Comparison of ENCODE assay signal across 8 mouse cellular contexts in the genomic region with DNA sequence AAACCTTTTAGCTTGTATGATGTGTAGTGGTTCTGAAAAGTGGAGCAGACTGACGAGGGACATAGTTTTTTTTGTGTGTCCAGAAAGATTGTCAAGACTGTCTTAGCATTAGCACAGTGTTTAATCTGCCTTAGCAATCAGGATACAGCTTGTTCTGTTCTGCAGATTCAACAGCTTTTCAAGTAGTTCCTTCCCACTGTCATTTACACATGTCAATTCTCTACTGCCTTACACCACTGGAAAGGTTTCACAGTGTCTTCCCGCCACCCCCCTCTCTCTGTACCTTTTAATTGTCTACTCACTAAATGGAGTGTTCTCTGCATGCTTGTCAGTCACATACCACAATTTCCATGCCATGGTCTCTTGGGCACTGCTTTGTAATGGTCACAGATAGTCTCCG. TPM values are rescaled to one million over a fixed set of nuclear protein-coding genes. Genes with fewer than 3 reads are reported as not detected.
A peak's percentile ranks its signal among the peaks of the same experiment; 100 is the strongest.
DNase-seq lines count a peak whose midpoint lies in the region; ATAC-seq and TF ChIP-seq lines count a peak whose summit lies in the region.

No protein-coding gene starts in this region.

- peak overlapping the region; percentile 87 for H3K4me3 ChIP-seq in C2C12 (ENCODE audit: insufficient read depth, poor library complexity, severe bottlenecking)
- H3K4me3 ChIP-seq in forebrain, embryonic 11.5 days (ENCODE audit: low read depth, low read length): peak overlapping the region; percentile 95
- peak overlapping the region; percentile 87 to 95 for H3K4me3 ChIP-seq in liver, embryonic 14.5 days (ENCODE audit: insufficient read depth in 1 of 2, low read depth in 2 of 2, low read length in 2 of 2)

- WGBS in forebrain, embryonic 11.5 days: 24% methylated on average over 3 of the region's 3 CpGs
- WGBS in liver, embryonic 14.5 days (ENCODE audit: insufficient replicate concordance): 5% methylated on average over 3 of the region's 3 CpGs

- peak; percentile 16 for DNase-seq in heart, adult 11 months
- no peak for DNase-seq in heart, postnatal 14 days
- DNase-seq in forebrain, embryonic 11.5 days (ENCODE audit: low spot score): no peak
- peak in 1 of 3 experiments; percentile 7 for DNase-seq in liver, embryonic 14.5 days (ENCODE audit: low read depth in 3 of 3, low spot score in 3 of 3)
- no peak for DNase-seq in layer of hippocampus, postnatal 14 days (ENCODE audit: low spot score in 2 of 2)
- no peak for DNase-seq in kidney, adult 9 months

- ATAC-seq in forebrain, embryonic 11.5 days (replicated peaks; ENCODE audit: low FRiP score): no peak
- no peak for ATAC-seq in liver, embryonic 14.5 days (ENCODE audit: insufficient read depth)
- no peak for ATAC-seq in cerebellum, adult (ENCODE audit: insufficient number of reproducible peaks, low FRiP score, low TSS enrichment)

- H3K27ac ChIP-seq in forebrain, embryonic 11.5 days (ENCODE audit: low read depth, low read length): no peak overlapping the region
- peak overlapping the region; percentile 83 for H3K27ac ChIP-seq in liver, embryonic 14.5 days

- peaks cover 25% of the 10 kb centered on the region for H3K36me3 ChIP-seq in C2C12 (ENCODE audit: control insufficient read depth, insufficient read depth)
- no peaks in the 10 kb centered on the region; the same call in 1 of the 2 replicates for H3K36me3 ChIP-seq in forebrain, embryonic 11.5 days (ENCODE audit: control insufficient read depth, insufficient read depth, low read length)
- H3K36me3 ChIP-seq in liver, embryonic 14.5 days (replicated peaks; ENCODE audit: control insufficient read depth, insufficient read depth, low read depth): peaks cover 2% of the 10 kb centered on the region

- peaks cover 66% of the 10 kb centered on the region for H3K79me2 ChIP-seq in C2C12 (ENCODE audit: control insufficient read depth, insufficient read depth)

- TF ChIP-seq CTCF in C2C12 (IDR thresholded peaks at IDR 0.05; ENCODE audit: control insufficient read depth, insufficient read depth, insufficient read length): no peak
- no peak for TF ChIP-seq CTCF in liver, embryonic 14.5 days (IDR thresholded peaks at IDR 0.05; ENCODE audit: low read depth)

- H3K4me1 ChIP-seq in forebrain, embryonic 11.5 days (replicated peaks; ENCODE audit: control insufficient read depth, insufficient read depth, low read length): peaks cover 6% of the 10 kb centered on the region; the same call in 1 of the 2 replicates
- peaks cover 10 to 11% of the 10 kb centered on the region in 2 experiments for H3K4me1 ChIP-seq in liver, embryonic 14.5 days (replicated peaks; ENCODE audit: control insufficient read depth in 2 of 2, insufficient read depth in 2 of 2, low read length in 1 of 2)

- TF ChIP-seq EP300 in liver, embryonic 14.5 days (IDR thresholded peaks at IDR 0.05; ENCODE audit: low read depth): no peak

- H3K9ac ChIP-seq in forebrain, embryonic 11.5 days (ENCODE audit: low read length): peak overlapping the region; percentile 69
- peak overlapping the region; percentile 86 for H3K9ac ChIP-seq in liver, embryonic 14.5 days (replicated peaks)

- intact Hi-C loops in heart, postnatal 14 days (cut with DNase I): no loop called here

- peak overlapping the region; percentile 84 for H3K4me2 ChIP-seq in forebrain, embryonic 11.5 days (ENCODE audit: low read depth, low read length, severe bottlenecking)
- peak overlapping the region; percentile 84 for H3K4me2 ChIP-seq in liver, embryonic 14.5 days (ENCODE audit: low read depth)

- H3K79me3 ChIP-seq in C2C12 (ENCODE audit: low read depth): peaks cover 46% of the 10 kb centered on the region

- H3K9me3 ChIP-seq in forebrain, embryonic 11.5 days (ENCODE audit: control insufficient read depth, low read length): no peaks in the 10 kb centered on the region
- H3K9me3 ChIP-seq in liver, embryonic 14.5 days (ENCODE audit: control insufficient read depth, low read length): no peaks in the 10 kb centered on the region

- H3ac ChIP-seq in C2C12 (ENCODE audit: control insufficient read depth, insufficient read length, low read depth): peak overlapping the region; percentile 66

- no peaks in the 10 kb centered on the region for H3K27me3 ChIP-seq in C2C12 (ENCODE audit: control insufficient read depth, insufficient read depth, insufficient read length)
- no peaks in the 10 kb centered on the region for H3K27me3 ChIP-seq in forebrain, embryonic 11.5 days (ENCODE audit: control insufficient read depth, insufficient read depth, low read length)
- H3K27me3 ChIP-seq in liver, embryonic 14.5 days (ENCODE audit: control insufficient read depth, insufficient read depth, low read length): no peaks in the 10 kb centered on the region

TF ChIP-seq in C2C12, 6 proteins besides CTCF, POLR2A, EP300 and RAD21:
- no peak for TF ChIP-seq USF1 (IDR thresholded peaks at IDR 0.05; ENCODE audit: low read depth)
- no peak for TF ChIP-seq FOSL1 (IDR thresholded peaks at IDR 0.05; ENCODE audit: insufficient read depth, low read length, poor library complexity, severe bottlenecking)
- no peak for TF ChIP-seq CEBPB (IDR thresholded peaks at IDR 0.05; ENCODE audit: low read depth)
- TF ChIP-seq MYOD1 (IDR thresholded peaks at IDR 0.05; ENCODE audit: control insufficient read depth, insufficient read length, low read depth): no peak
- TF ChIP-seq MAX (IDR thresholded peaks at IDR 0.05): no peak
- no peak for TF ChIP-seq MYOG (IDR thresholded peaks at IDR 0.05; ENCODE audit: control insufficient read depth, extremely low read depth, insufficient read length)
TF ChIP-seq in C2C12: peak in this region for 0.

RNA-seq across cellular contexts. Expression of a gene that starts 1.2 kb away (rescaled TPM):
- total RNA-seq in heart, postnatal 14 days (2021): 10 to 100 TPM; 27.2 to 30.8 TPM
- 8.4 TPM for polyA plus RNA-seq in C2C12 (2012; fragmentation: generic; extraction: Trizol)
- 4.4 and 4.5 TPM in 2 replicates for polyA plus RNA-seq in forebrain, embryonic 11.5 days (2014; fragmentation: Nextera tagmentation; extraction: Ambion mirVana)
- 3.6 and 3.9 TPM in 2 replicates for polyA plus RNA-seq in liver, embryonic 14.5 days (2012; rRNA removed)
- polyA plus RNA-seq in liver, embryonic 14.5 days (2014; fragmentation: Nextera tagmentation; extraction: Ambion mirVana): 4.8 and 5.2 TPM in 2 replicates
- total RNA-seq in layer of hippocampus, postnatal 14 days (2021): 1 to 10 TPM; 6.1 to 6.8 TPM

RNA-seq across cellular contexts. Expression of a gene that starts 1.5 kb away (rescaled TPM):
- total RNA-seq in heart, postnatal 14 days (2021): 10 to 100 TPM; 15.6 to 18.3 TPM
- polyA plus RNA-seq in C2C12 (2012; fragmentation: generic; extraction: Trizol): 19.6 TPM
- polyA plus RNA-seq in forebrain, embryonic 11.5 days (2014; fragmentation: Nextera tagmentation; extraction: Ambion mirVana): 51.6 and 55.0 TPM in 2 replicates
- polyA plus RNA-seq in liver, embryonic 14.5 days (2012; rRNA removed): 3.2 and 6.0 TPM in 2 replicates
- polyA plus RNA-seq in liver, embryonic 14.5 days (2014; fragmentation: Nextera tagmentation; extraction: Ambion mirVana): 18.2 and 22.2 TPM in 2 replicates
- 10 to 100 TPM; 21.0 to 21.4 TPM for total RNA-seq in layer of hippocampus, postnatal 14 days (2021)
